Mouse (Mus musculus): Measurements from ENCODE around the gene Zfp575. TPM values are rescaled to one million over a fixed set of nuclear protein-coding genes. Genes with fewer than 3 reads are reported as not detected.
A peak's percentile ranks its signal among the peaks of the same experiment; 100 is the strongest.

The Zfp575 gene
- polyA plus RNA-seq, 1 experiment from 2014 or later = 3.0 TPM

GRCm38 (mm10) chr7:24594309-24594803, 6.9 kb upstream of the Zfp575 start:
- Histone ChIP-seq H3K9me3 (ENCODE audit: control insufficient read depth, low read length) (no peaks in the 10 kb centered on the region), H3K4me1 (ENCODE audit: control insufficient read depth, insufficient read depth, low read length) (peaks cover 29% of the 10 kb centered on the region), H3K9ac (ENCODE audit: low read depth, low read length) (peak overlapping the region; percentile 65), H3K27me3 (ENCODE audit: control insufficient read depth, insufficient read depth, low read length) (no peaks in the 10 kb centered on the region), H3K36me3 (ENCODE audit: control insufficient read depth, insufficient read depth, low read length) (0 out of 2 replicates have a peak, but pooled peaks cover 3% of the 10 kb centered on the region), H3K4me3 (ENCODE audit: low read length) (peak overlapping the region; percentile 60), H3K4me2 (replicated peaks; ENCODE audit: low read depth, low read length) (peak overlapping the region; percentile 69), H3K27ac (ENCODE audit: low read depth, low read length) (no peak overlapping the region)
- peak; percentile 3; the same call in 1 of the 2 replicates for ATAC-seq (ENCODE audit: low FRiP score, low TSS enrichment)
- 5% methylated on average over 13 of the region's 13 CpGs for WGBS

- 2% methylated on average over 39 of the region's 39 CpGs for WGBS
- Histone ChIP-seq H3K4me3 (ENCODE audit: low read length) (peak overlapping the region; percentile 60), H3K4me1 (ENCODE audit: control insufficient read depth, insufficient read depth, low read length) (peaks cover 29% of the 10 kb centered on the region), H3K27ac (ENCODE audit: low read depth, low read length) (no peak overlapping the region), H3K27me3 (ENCODE audit: control insufficient read depth, insufficient read depth, low read length) (no peaks in the 10 kb centered on the region), H3K9ac (ENCODE audit: low read depth, low read length) (peak overlapping the region; percentile 65), H3K4me2 (replicated peaks; ENCODE audit: low read depth, low read length) (peak overlapping the region; percentile 69), H3K9me3 (ENCODE audit: control insufficient read depth, low read length) (no peaks in the 10 kb centered on the region), H3K36me3 (ENCODE audit: control insufficient read depth, insufficient read depth, low read length) (0 out of 2 replicates have a peak, but pooled peaks cover 3% of the 10 kb centered on the region)
- ATAC-seq (ENCODE audit: low FRiP score, low TSS enrichment) = peak; percentile 89
Measured at GRCm38 (mm10) chr7:24593621-24594308, 6.3 kb upstream of the Zfp575 start.

GRCm38 (mm10) chr7:24592781-24593180, 5.3 kb upstream of the Zfp575 start:
- Histone ChIP-seq H3K9ac (ENCODE audit: low read depth, low read length) (no peak overlapping the region), H3K27me3 (ENCODE audit: control insufficient read depth, insufficient read depth, low read length) (no peaks in the 10 kb centered on the region), H3K9me3 (ENCODE audit: control insufficient read depth, low read length) (no peaks in the 10 kb centered on the region), H3K4me3 (ENCODE audit: low read length) (no peak overlapping the region), H3K36me3 (ENCODE audit: control insufficient read depth, insufficient read depth, low read length) (0 out of 2 replicates have a peak, but pooled peaks cover 3% of the 10 kb centered on the region), H3K4me2 (replicated peaks; ENCODE audit: low read depth, low read length) (no peak overlapping the region), H3K4me1 (ENCODE audit: control insufficient read depth, insufficient read depth, low read length) (peaks cover 31% of the 10 kb centered on the region), H3K27ac (ENCODE audit: low read depth, low read length) (no peak overlapping the region)
- WGBS = 76% methylated on average over 6 of the region's 6 CpGs
- no peak for ATAC-seq (ENCODE audit: low FRiP score, low TSS enrichment)

GRCm38 (mm10) chr7:24592163-24592562, 4.7 kb upstream of the Zfp575 start:
- Histone ChIP-seq H3K27ac (ENCODE audit: low read depth, low read length) (no peak overlapping the region), H3K4me2 (replicated peaks; ENCODE audit: low read depth, low read length) (no peak overlapping the region), H3K4me1 (ENCODE audit: control insufficient read depth, insufficient read depth, low read length) (peaks cover 33% of the 10 kb centered on the region), H3K4me3 (ENCODE audit: low read length) (no peak overlapping the region), H3K9me3 (ENCODE audit: control insufficient read depth, low read length) (no peaks in the 10 kb centered on the region), H3K36me3 (ENCODE audit: control insufficient read depth, insufficient read depth, low read length) (0 out of 2 replicates have a peak, but pooled peaks cover 3% of the 10 kb centered on the region), H3K27me3 (ENCODE audit: control insufficient read depth, insufficient read depth, low read length) (no peaks in the 10 kb centered on the region), H3K9ac (ENCODE audit: low read depth, low read length) (no peak overlapping the region)
- 50% methylated on average over 4 of the region's 4 CpGs for WGBS
- peak; percentile 51; the same call in 1 of the 2 replicates for ATAC-seq (ENCODE audit: low FRiP score, low TSS enrichment)

GRCm38 (mm10) chr7:24591735-24592134, 4.3 kb upstream of the Zfp575 start:
- 71% methylated on average over 5 of the region's 5 CpGs for WGBS
- Histone ChIP-seq H3K27ac (ENCODE audit: low read depth, low read length) (peak overlapping the region; percentile 30; the same call in 1 of the 2 replicates), H3K4me3 (ENCODE audit: low read length) (no peak overlapping the region), H3K9ac (ENCODE audit: low read depth, low read length) (no peak overlapping the region), H3K27me3 (ENCODE audit: control insufficient read depth, insufficient read depth, low read length) (no peaks in the 10 kb centered on the region), H3K4me2 (replicated peaks; ENCODE audit: low read depth, low read length) (no peak overlapping the region), H3K9me3 (ENCODE audit: control insufficient read depth, low read length) (no peaks in the 10 kb centered on the region), H3K36me3 (ENCODE audit: control insufficient read depth, insufficient read depth, low read length) (0 out of 2 replicates have a peak, but pooled peaks cover 3% of the 10 kb centered on the region), H3K4me1 (ENCODE audit: control insufficient read depth, insufficient read depth, low read length) (peaks cover 33% of the 10 kb centered on the region)
- ATAC-seq (ENCODE audit: low FRiP score, low TSS enrichment) = no peak

GRCm38 (mm10) chr7:24588336-24588735, 895 bp upstream of the Zfp575 start:
- Histone ChIP-seq H3K27ac (ENCODE audit: low read depth, low read length) (no peak overlapping the region), H3K4me2 (replicated peaks; ENCODE audit: low read depth, low read length) (no peak overlapping the region), H3K9ac (ENCODE audit: low read depth, low read length) (no peak overlapping the region), H3K4me3 (ENCODE audit: low read length) (no peak overlapping the region), H3K4me1 (ENCODE audit: control insufficient read depth, insufficient read depth, low read length) (peaks cover 19% of the 10 kb centered on the region), H3K36me3 (ENCODE audit: control insufficient read depth, insufficient read depth, low read length) (no peaks in the 10 kb centered on the region), H3K9me3 (ENCODE audit: control insufficient read depth, low read length) (peaks cover 10% of the 10 kb centered on the region), H3K27me3 (ENCODE audit: control insufficient read depth, insufficient read depth, low read length) (peaks cover 14% of the 10 kb centered on the region)
- ATAC-seq (ENCODE audit: low FRiP score, low TSS enrichment) = no peak
- WGBS = 71% methylated on average over 13 of the region's 13 CpGs

GRCm38 (mm10) chr7:24586828-24587227, 613 bp downstream of the Zfp575 start:
- Histone ChIP-seq H3K9me3 (ENCODE audit: control insufficient read depth, low read length) (peaks cover 10% of the 10 kb centered on the region), H3K4me3 (ENCODE audit: low read length) (peak overlapping the region; percentile 51), H3K36me3 (ENCODE audit: control insufficient read depth, insufficient read depth, low read length) (no peaks in the 10 kb centered on the region), H3K27me3 (ENCODE audit: control insufficient read depth, insufficient read depth, low read length) (peaks cover 14% of the 10 kb centered on the region), H3K4me1 (ENCODE audit: control insufficient read depth, insufficient read depth, low read length) (peaks cover 10% of the 10 kb centered on the region; the same call in 1 of the 2 replicates), H3K27ac (ENCODE audit: low read depth, low read length) (no peak overlapping the region), H3K4me2 (replicated peaks; ENCODE audit: low read depth, low read length) (peak overlapping the region; percentile 64), H3K9ac (ENCODE audit: low read depth, low read length) (peak overlapping the region; percentile 64; the same call in 1 of the 2 replicates)
- ATAC-seq (ENCODE audit: low FRiP score, low TSS enrichment) = peak; percentile 58; the same call in 1 of the 2 replicates
- WGBS = 6% methylated on average over 8 of the region's 8 CpGs

GRCm38 (mm10) chr7:24585995-24586394, 1.4 kb downstream of the Zfp575 start:
- peaks cover 10% of the 10 kb centered on the region for H3K9me3 ChIP-seq (ENCODE audit: control insufficient read depth, low read length)
- no peak overlapping the region for H3K4me3 ChIP-seq (ENCODE audit: low read length)
- no peaks in the 10 kb centered on the region for H3K36me3 ChIP-seq (ENCODE audit: control insufficient read depth, insufficient read depth, low read length)
- 50% methylated on average over 16 of the region's 16 CpGs for WGBS
- peaks cover 14% of the 10 kb centered on the region for H3K27me3 ChIP-seq (ENCODE audit: control insufficient read depth, insufficient read depth, low read length)
- no peak overlapping the region for H3K27ac ChIP-seq (ENCODE audit: low read depth, low read length)
- peak; percentile 37; the same call in 1 of the 2 replicates for ATAC-seq (ENCODE audit: low FRiP score, low TSS enrichment)
- H3K4me2 ChIP-seq (replicated peaks; ENCODE audit: low read depth, low read length) = no peak overlapping the region
- peaks cover 4% of the 10 kb centered on the region; the same call in 1 of the 2 replicates for H3K4me1 ChIP-seq (ENCODE audit: control insufficient read depth, insufficient read depth, low read length)
- H3K9ac ChIP-seq (ENCODE audit: low read depth, low read length) = no peak overlapping the region

- Histone ChIP-seq H3K27me3 (ENCODE audit: control insufficient read depth, insufficient read depth, low read length) (peaks cover 14% of the 10 kb centered on the region), H3K9me3 (ENCODE audit: control insufficient read depth, low read length) (peaks cover 10% of the 10 kb centered on the region), H3K4me3 (ENCODE audit: low read length) (no peak overlapping the region), H3K4me2 (replicated peaks; ENCODE audit: low read depth, low read length) (no peak overlapping the region), H3K36me3 (ENCODE audit: control insufficient read depth, insufficient read depth, low read length) (no peaks in the 10 kb centered on the region), H3K9ac (ENCODE audit: low read depth, low read length) (no peak overlapping the region), H3K4me1 (ENCODE audit: control insufficient read depth, insufficient read depth, low read length) (peaks cover 4% of the 10 kb centered on the region; the same call in 1 of the 2 replicates), H3K27ac (ENCODE audit: low read depth, low read length) (no peak overlapping the region)
- no peak for ATAC-seq (ENCODE audit: low FRiP score, low TSS enrichment)
- whole genome bisulfite sequencing = 91% methylated on average over 6 of the region's 6 CpGs
Measured at GRCm38 (mm10) chr7:24584876-24585275, 2.6 kb downstream of the Zfp575 start.
